Mouse (Mus musculus) thymus, postnatal 25 days (tissue): ENCODE data around the gene Cxcl17.

Experiments used
- DNase-seq: peaks from one replicate; pipeline ENCODE4 v3.0.0; 2022

Gene Cxcl17

GRCm38 (mm10) chr7:25367632-25368293 is 44.9 kb downstream of the Cxcl17 start:
- DNase-seq = peak; percentile 19

DNA sequence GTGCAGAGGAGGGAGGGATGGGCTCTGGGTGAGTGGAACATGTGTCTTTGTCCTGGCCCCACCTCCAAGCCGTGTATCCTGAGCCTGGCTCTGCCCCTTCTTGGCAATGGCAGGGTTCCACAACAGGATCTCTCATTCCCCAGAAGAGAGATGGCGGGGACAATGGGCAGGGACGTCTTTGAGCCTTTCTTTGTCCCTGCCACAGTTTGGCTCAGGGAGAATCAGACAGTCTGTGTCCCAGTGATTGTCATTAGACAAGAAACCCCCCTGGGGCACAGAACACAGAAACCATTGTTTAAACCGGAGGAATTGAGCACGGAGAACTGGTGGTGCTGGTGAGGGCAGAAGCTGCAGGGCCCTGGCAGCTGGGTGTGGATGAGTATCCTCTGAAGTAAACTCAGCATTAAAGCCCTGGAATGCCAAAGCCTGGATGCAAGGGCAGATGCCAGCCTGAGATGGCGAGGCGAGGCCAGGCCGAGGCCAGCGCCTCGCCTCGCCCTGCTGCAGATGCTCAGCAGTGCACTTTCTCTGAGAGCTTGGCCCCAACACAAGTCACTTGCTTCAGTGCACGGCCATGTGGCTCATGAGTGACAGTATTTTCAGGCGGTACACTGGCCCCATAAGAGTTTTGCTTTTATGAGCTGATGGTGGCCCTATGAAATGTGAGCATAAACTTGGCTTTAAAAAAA is 46.6 kb downstream of the Cxcl17 start:
- no peak for DNase-seq

DNA sequence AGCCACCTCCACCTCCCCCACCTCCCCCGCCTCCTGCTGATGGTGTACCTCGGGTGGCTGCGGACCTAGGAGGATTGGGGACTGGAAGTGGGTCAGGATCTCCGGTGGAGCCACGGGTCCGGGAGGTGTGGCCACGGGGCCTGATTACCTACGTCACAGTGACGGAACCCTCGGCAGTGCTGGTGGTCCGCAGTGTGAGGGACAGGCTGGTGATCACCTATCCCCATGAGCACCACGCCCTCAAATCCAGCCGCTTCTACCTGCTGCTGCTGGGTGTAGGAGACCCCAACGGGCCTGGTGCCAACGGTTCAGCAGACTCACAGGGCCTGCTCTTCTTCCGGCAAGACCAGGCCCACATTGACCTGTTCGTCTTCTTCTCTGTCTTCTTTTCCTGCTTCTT is 49.1 kb downstream of the Cxcl17 start:
- no peak for DNase-seq

DNA sequence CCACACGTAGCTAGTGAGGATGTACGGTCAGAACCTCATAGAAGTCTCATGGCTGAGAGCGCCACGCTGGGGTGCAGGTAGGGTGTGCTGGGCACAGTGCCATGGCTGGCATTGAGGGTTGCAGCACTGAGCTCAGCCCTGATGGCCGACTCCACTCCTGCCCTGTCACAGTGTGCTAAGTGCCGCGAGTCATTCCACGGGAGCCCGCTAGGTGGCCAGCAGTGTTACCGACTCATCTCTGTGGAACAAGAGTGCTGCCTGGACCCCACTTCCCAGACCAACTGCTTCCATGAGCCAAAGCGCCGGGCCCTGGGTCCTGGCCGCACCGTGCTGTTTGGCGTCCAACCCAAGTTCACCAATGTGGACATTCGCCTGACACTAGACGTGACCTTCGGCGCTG is 49.5 kb downstream of the Cxcl17 start:
- DNase-seq = no peak

GRCm38 (mm10) chr7:25358721-25359206 is 53.9 kb downstream of the Cxcl17 start:
- DNase-seq = no peak
